Mouse (Mus musculus): Measurements from ENCODE around the gene Fhl2.

Fhl2 gene

GRCm38 (mm10) chr1:43150225-43150624 is 46.6 kb downstream of the Fhl2 start:
- in situ Hi-C loops (cut with MseI, MboI), result no loop called here

DNA sequence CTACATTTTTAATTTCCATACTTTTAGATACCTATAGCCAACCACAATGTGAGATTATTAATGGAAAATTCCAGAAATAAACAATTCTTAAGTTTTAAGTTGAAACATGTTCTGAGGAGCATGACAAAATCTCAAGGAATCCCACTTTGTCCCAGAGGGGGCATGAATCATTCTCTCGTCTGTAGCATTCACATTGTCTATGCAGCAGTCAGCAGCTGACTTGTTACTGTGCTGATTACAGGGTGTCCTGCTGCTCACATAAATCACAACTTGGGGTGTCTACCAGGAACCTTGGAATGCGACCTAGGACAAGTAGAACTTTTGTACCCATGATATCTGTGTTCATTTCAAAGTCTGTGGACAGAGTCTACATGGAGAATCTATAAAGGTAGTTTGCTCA is 49.3 kb downstream of the Fhl2 start:
- in situ Hi-C loops (cut with MseI, MboI), result loop anchor here in 1 of 2 experiments (25.0 kb wide), 1 partner anchor 290 kb away; the partner anchor contains the start of gene Nck2

DNA sequence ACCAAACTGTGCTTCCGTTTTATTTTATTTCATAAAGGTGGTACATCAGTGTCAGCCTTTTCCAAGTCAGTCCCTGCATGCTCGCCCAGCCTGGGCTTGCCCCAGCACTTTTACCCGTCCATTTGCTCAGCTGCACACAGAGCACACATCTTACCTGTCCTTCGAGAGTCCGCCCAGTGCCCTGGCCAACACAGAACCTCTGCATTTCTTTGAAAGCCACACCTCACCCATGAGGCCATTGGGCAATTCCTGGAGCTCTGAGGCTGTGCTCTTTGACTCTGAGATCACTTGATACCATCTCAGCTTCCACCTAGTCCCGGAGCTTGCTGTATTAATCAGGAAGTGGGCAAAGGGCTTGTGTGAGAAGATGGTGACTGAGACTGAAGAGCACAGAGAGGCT is 51.4 kb downstream of the Fhl2 start:
- in situ Hi-C loops (cut with MseI, MboI), result loop anchor here in 1 of 2 experiments (25.0 kb wide), 1 partner anchor 292 kb away; the partner anchor contains the start of gene Nck2

- in situ Hi-C loops (cut with MseI, MboI), result loop anchor here (5.0 to 25.0 kb wide), 2 partner anchors 118 to 293 kb away; partner anchors contain the start of gene Nck2 (in 1 of the 2)
Measured at GRCm38 (mm10) chr1:43144338-43144906, 52.4 kb downstream of the Fhl2 start.

- in situ Hi-C loops (cut with MseI, MboI), result loop anchor here (5.0 to 25.0 kb wide), 2 partner anchors 119 to 294 kb away; partner anchors contain the start of gene Nck2 (in 1 of the 2)
Measured at GRCm38 (mm10) chr1:43143791-43144190, 53.0 kb downstream of the Fhl2 start.

GRCm38 (mm10) chr1:43143284-43143683 is 53.5 kb downstream of the Fhl2 start:
- in situ Hi-C loops (cut with MseI, MboI), result loop anchor here (5.0 to 25.0 kb wide), 2 partner anchors 119 to 294 kb away; partner anchors contain the start of gene Nck2 (in 1 of the 2)

DNA sequence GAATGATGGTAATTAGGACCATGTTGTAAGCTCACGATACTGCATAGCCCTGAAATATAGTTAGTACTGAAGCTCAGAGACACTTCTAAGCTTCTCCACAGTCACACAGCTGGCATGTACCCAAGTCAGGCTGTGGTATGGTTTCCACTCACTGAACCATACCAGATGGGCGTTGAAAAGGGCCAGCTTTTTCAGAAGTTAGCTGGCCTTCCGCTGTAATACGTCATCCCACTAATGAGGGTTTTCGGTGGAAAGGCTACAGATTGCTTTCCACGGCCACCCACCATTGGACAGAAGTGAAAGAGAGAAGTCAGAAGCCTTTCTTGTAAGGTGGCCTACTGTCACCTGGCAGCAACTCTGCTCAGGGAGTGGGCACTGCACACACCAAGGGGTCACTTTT is 53.9 kb downstream of the Fhl2 start:
- in situ Hi-C loops (cut with MseI, MboI), result loop anchor here (5.0 to 25.0 kb wide), 2 partner anchors 119 to 294 kb away; partner anchors contain the start of gene Nck2 (in 1 of the 2)

DNA sequence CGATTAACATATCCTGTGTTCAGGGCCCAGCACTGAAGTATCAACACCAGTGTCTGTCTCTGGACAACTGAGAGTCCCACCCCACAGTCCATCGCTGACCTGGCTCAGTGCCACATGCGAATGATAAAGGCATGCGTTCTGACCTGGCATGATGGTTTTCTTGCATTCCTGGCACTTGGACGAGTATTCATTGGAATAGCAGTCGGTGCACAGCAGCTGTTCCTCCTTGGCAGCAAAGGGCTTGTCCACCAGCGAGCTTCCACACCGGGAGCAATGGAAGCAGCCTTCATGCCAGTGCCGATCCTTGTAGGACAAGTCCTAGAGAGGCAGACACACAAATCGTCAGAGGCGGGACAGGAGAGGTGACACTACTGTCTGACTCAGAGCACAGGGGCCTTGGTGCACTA is 55.2 kb downstream of the Fhl2 start:
- in situ Hi-C loops (cut with MseI, MboI), result loop anchor here (5.0 to 25.0 kb wide), 2 partner anchors 121 to 296 kb away; partner anchors contain the start of gene Nck2 (in 1 of the 2)

DNA sequence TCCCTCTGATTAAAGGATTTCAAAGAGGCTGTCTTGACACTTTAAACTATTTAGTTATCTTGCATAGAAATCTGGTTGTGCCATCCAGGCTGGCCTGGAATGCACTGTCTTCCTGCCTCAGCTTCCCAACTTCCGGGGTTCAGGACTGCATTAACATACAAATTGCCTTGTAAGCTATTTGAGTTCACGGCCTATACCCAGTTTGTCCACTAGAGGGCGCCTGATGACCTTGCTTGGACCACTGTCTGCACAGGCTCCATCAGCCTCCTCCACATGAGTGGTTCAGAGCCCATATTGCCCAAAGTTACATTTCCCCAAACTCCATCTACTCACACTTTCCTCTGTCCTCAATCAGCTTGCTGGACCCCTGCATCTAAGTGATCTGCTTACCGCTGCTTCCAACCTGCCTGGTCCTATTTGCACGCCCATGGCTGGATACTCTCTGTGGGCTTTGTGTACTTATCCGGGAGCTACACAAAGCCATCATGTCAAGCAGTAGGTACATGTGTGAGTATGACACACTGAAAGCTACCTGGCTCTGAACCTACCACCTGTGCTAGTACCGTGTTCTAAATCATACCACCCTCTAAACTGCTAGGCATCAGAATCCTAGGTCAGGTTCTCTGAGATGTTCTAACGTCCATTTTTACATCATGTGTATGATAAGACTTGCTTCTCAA is 57.1 kb downstream of the Fhl2 start:
- in situ Hi-C loops (cut with MseI, MboI), result loop anchor here (5.0 to 25.0 kb wide), 3 partner anchors 123 to 298 kb away; partner anchors contain the start of gene Nck2 (in 1 of the 2)

- in situ Hi-C loops (cut with MseI, MboI), result loop anchor here in 1 of 2 experiments (5.0 to 25.0 kb wide), 2 partner anchors 129 to 299 kb away; partner anchors contain the start of gene Nck2
Measured at GRCm38 (mm10) chr1:43138268-43138812, 58.4 kb downstream of the Fhl2 start.

- in situ Hi-C loops (cut with MseI, MboI), result loop anchor here in 1 of 2 experiments (5.0 to 25.0 kb wide), 2 partner anchors 130 to 300 kb away; partner anchors contain the start of gene Nck2
Measured at GRCm38 (mm10) chr1:43137334-43137733, 59.5 kb downstream of the Fhl2 start.

DNA sequence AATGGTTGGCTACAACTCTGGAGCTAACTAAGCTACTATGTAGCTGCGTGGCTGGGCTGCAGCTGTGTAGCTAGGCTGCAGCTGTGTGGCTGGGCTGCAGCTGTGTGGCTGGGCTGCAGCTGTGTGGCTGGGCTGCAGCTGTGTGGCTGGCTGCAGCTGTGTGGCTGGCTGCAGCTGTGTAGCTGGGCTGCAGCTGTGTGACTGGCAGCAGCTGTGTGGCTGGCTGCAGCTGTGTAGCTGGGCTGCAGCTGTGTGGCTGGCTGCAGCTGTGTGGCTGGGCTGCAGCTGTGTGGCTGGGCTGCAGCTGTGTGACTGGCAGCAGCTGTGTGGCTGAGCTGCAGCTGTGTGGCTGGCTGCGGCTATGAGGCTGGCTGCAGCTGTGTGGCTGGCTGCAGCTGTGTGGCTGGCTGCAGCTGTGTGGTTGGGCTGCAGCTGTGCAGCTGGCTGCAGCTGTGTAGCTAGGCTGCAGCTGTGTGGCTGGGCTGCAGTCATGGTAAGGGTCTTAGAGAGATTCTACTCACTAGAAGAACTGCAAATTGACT is 60.2 kb downstream of the Fhl2 start:
- in situ Hi-C loops (cut with MseI, MboI), result loop anchor here in 1 of 2 experiments (5.0 to 25.0 kb wide), 2 partner anchors 131 to 301 kb away; partner anchors contain the start of gene Nck2

- in situ Hi-C loops (cut with MseI, MboI), result loop anchor here in 1 of 2 experiments (25.0 kb wide), 1 partner anchor 306 kb away; the partner anchor contains the start of gene Nck2
Measured at GRCm38 (mm10) chr1:43131591-43131990, 65.2 kb downstream of the Fhl2 start.

GRCm38 (mm10) chr1:43130219-43130981 is 66.4 kb downstream of the Fhl2 start:
- in situ Hi-C loops (cut with MseI, MboI), result loop anchor here in 1 of 2 experiments (25.0 kb wide), 1 partner anchor 307 kb away; the partner anchor contains the start of gene Nck2

- in situ Hi-C loops (cut with MseI, MboI), result loop anchor here in 1 of 2 experiments (25.0 kb wide), 1 partner anchor 309 kb away; the partner anchor contains the start of gene Nck2
Measured at GRCm38 (mm10) chr1:43127820-43128610, 68.8 kb downstream of the Fhl2 start.

DNA sequence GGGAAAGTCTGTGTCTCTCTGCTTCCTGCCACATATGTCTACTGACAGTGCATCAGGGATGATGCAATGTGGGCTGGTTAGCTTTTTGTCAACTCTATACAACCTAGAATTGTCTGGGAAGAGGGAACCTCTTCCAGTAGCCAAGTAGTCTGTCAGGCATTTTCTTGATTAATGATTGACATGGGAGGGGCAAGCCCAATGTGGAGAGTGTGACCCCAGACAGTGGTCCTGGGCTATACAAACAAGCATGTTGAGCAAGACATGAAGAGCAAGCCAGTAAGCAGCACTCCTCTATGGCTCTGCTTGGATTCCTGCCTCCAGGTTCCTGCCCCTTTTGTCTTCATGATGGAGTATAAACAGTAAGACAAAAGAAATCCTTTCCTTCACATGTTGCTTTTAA is 69.6 kb downstream of the Fhl2 start:
- in situ Hi-C loops (cut with MseI, MboI), result loop anchor here in 1 of 2 experiments (25.0 kb wide), 1 partner anchor 310 kb away; the partner anchor contains the start of gene Nck2

- in situ Hi-C loops (cut with MseI, MboI), result loop anchor here in 1 of 2 experiments (25.0 kb wide), 1 partner anchor 313 kb away; the partner anchor contains the start of gene Nck2
Measured at GRCm38 (mm10) chr1:43124726-43125125, 72.1 kb downstream of the Fhl2 start.

- in situ Hi-C loops (cut with MseI, MboI), result no loop called here
Measured at GRCm38 (mm10) chr1:43122616-43123015, 74.2 kb downstream of the Fhl2 start.

- in situ Hi-C loops (cut with MseI, MboI), result no loop called here
Measured at GRCm38 (mm10) chr1:43120950-43121349, 75.8 kb downstream of the Fhl2 start.
